Mouse (Mus musculus) T-helper 2 cell (primary cell): Measurements from ENCODE around the gene Abcg2.
"Not testable (repeated sequence)": the region's sequence is repeated elsewhere in the genome, so short reads cannot be mapped to it uniquely, and the experiment has no call there.

Experiments
- in situ Hi-C: fragments of 300-600 bp; cut with MboI, MseI; formaldehyde crosslinking; loops from one replicate; pipeline ENCODE4 v1.15.1; 2025; ENCODE audit warnings: high pct_unique_total_duplicates

Abcg2 gene

GRCm38 (mm10) chr6:58584223-58584622 is at the start of gene Abcg2:
TSS of gene Abcg2 (plus strand) at chr6:58584523.
- in situ Hi-C loops, result not testable (repeated sequence)

- in situ Hi-C loops, result loop anchor here (10.0 kb wide), 1 partner anchor 235 kb away; no protein-coding TSS in a partner anchor
Measured at GRCm38 (mm10) chr6:58540263-58540662, 44.1 kb upstream of the Abcg2 start.

- in situ Hi-C loops, result loop anchor here (10.0 kb wide), 1 partner anchor 232 kb away; no protein-coding TSS in a partner anchor
Measured at GRCm38 (mm10) chr6:58542852-58543251, 41.5 kb upstream of the Abcg2 start.

GRCm38 (mm10) chr6:58544971-58545370 is 39.4 kb upstream of the Abcg2 start:
- in situ Hi-C loops, result loop anchor here (10.0 kb wide), 1 partner anchor 230 kb away; no protein-coding TSS in a partner anchor

- in situ Hi-C loops, result loop anchor here (10.0 kb wide), 1 partner anchor 229 kb away; no protein-coding TSS in a partner anchor
Measured at GRCm38 (mm10) chr6:58546050-58546449, 38.3 kb upstream of the Abcg2 start.

- in situ Hi-C loops, result loop anchor here (10.0 kb wide), 1 partner anchor 228 kb away; no protein-coding TSS in a partner anchor
Measured at GRCm38 (mm10) chr6:58546816-58547215, 37.5 kb upstream of the Abcg2 start.

GRCm38 (mm10) chr6:58553812-58554211 is 30.5 kb upstream of the Abcg2 start:
- in situ Hi-C loops, result not testable (repeated sequence)

GRCm38 (mm10) chr6:58593987-58594844 is 9.9 kb downstream of the Abcg2 start:
- in situ Hi-C loops, result not testable (repeated sequence)

- in situ Hi-C loops, result not testable (repeated sequence)
Measured at GRCm38 (mm10) chr6:58595639-58596293, 11.4 kb downstream of the Abcg2 start.

GRCm38 (mm10) chr6:58596294-58596653 is 12.0 kb downstream of the Abcg2 start:
- in situ Hi-C loops, result no loop called here

- in situ Hi-C loops, result not testable (repeated sequence)
Measured at GRCm38 (mm10) chr6:58602119-58602518, 17.8 kb downstream of the Abcg2 start.

GRCm38 (mm10) chr6:58602991-58603390 is 18.7 kb downstream of the Abcg2 start:
- in situ Hi-C loops, result not testable (repeated sequence)

GRCm38 (mm10) chr6:58603485-58604090 is 19.3 kb downstream of the Abcg2 start:
- in situ Hi-C loops, result not testable (repeated sequence)

- in situ Hi-C loops, result no loop called here
Measured at GRCm38 (mm10) chr6:58606642-58607041, 22.3 kb downstream of the Abcg2 start.

- in situ Hi-C loops, result no loop called here
Measured at GRCm38 (mm10) chr6:58608422-58608821, 24.1 kb downstream of the Abcg2 start.

GRCm38 (mm10) chr6:58609919-58610759 is 25.8 kb downstream of the Abcg2 start:
- in situ Hi-C loops, result loop anchor here (5.0 to 10.0 kb wide), 2 partner anchors 157 to 555 kb away; no protein-coding TSS in a partner anchor

- in situ Hi-C loops, result loop anchor here (5.0 to 10.0 kb wide), 2 partner anchors 156 to 554 kb away; no protein-coding TSS in a partner anchor
Measured at GRCm38 (mm10) chr6:58610760-58611654, 26.7 kb downstream of the Abcg2 start.

- in situ Hi-C loops, result no loop called here
Measured at GRCm38 (mm10) chr6:58624126-58624525, 39.8 kb downstream of the Abcg2 start.

GRCm38 (mm10) chr6:58629238-58629637 is 44.9 kb downstream of the Abcg2 start:
- in situ Hi-C loops, result no loop called here

- in situ Hi-C loops, result no loop called here
Measured at GRCm38 (mm10) chr6:58632419-58632818, 48.1 kb downstream of the Abcg2 start.
